Mouse (Mus musculus) midbrain, embryonic 12.5 days (tissue): Measurements from ENCODE around the gene Rybp. TPM values are rescaled to one million over a fixed set of nuclear protein-coding genes. Genes with fewer than 3 reads are reported as not detected.

Experiments used
- ATAC-seq: fragments of 200-750 bp; cut with Nextera tagmentation; 2 replicates; pipeline ENCODE4 v1.8.0; 2017; ENCODE audit warnings: low read depth, moderate TSS enrichment, moderate library complexity; ENCODE audit not compliant: low FRiP score
- H3K27ac ChIP-seq: fragments of 300-500 bp; sonication (generic); replicated peaks from 2 replicates; pipeline ENCODE4 v1.5.1; 2016; ENCODE audit warnings: mild to moderate bottlenecking
- H3K27me3 ChIP-seq: fragments of 300-500 bp; sonication (generic); 2 replicates; pipeline ENCODE4 v1.6.1; 2016; ENCODE audit warnings: mild to moderate bottlenecking
- H3K36me3 ChIP-seq: fragments of 300-500 bp; sonication (generic); 2 replicates; pipeline ENCODE4 v1.6.1; 2016
- H3K4me1 ChIP-seq: fragments of 300-500 bp; sonication (generic); 2 replicates; pipeline ENCODE4 v1.6.1; 2016
- H3K4me2 ChIP-seq: fragments of 300-500 bp; sonication (generic); replicated peaks from 2 replicates; pipeline ENCODE4 v1.6.1; 2016; ENCODE audit warnings: mild to moderate bottlenecking, moderate library complexity
- H3K4me3 ChIP-seq: fragments of 300-500 bp; sonication (generic); 2 replicates; pipeline ENCODE4 v1.5.1; 2016; ENCODE audit warnings: mild to moderate bottlenecking
- H3K9ac ChIP-seq: fragments of 300-500 bp; sonication (generic); replicated peaks from 2 replicates; pipeline ENCODE4 v1.6.1; 2016; ENCODE audit warnings: mild to moderate bottlenecking, moderate library complexity
- H3K9me3 ChIP-seq: fragments of 300-500 bp; sonication (generic); 2 replicates; pipeline ENCODE4 v1.6.1; 2016; ENCODE audit warnings: mild to moderate bottlenecking
- WGBS: fragments of 180-500 bp; shearing (Covaris S2); methylation state at CpG from one replicate; pipeline ENCODE4 v1.1.7; 2016; 5-methylcytosine and 5-hydroxymethylcytosine counted together
- polyA plus RNA-seq: library from polyadenylated mRNA; unstranded; fragments of >200 nt; fragmentation: Nextera tagmentation; extraction: Ambion mirVana; gene quantifications from 2 replicates; pipeline ENCODE4 v1.2.1, GENCODE M21; 2016

Rybp gene
- polyA plus RNA-seq, 1 experiment from 2014 or later = 19.0 TPM

- WGBS = 53% methylated on average over 1 of the region's 1 CpGs
- ATAC-seq = no peak
- no peaks in the 10 kb centered on the region for H3K36me3 ChIP-seq
- H3K4me2 ChIP-seq = no peak overlapping the region
- no peak overlapping the region for H3K27ac ChIP-seq
- H3K4me1 ChIP-seq = peaks cover 21% of the 10 kb centered on the region
- no peaks in the 10 kb centered on the region for H3K9me3 ChIP-seq
- no peak overlapping the region for H3K4me3 ChIP-seq
- H3K27me3 ChIP-seq = peaks cover 60% of the 10 kb centered on the region
- H3K9ac ChIP-seq = no peak overlapping the region
Measured at GRCm38 (mm10) chr6:100202091-100202490, 85.2 kb downstream of the Rybp start.

GRCm38 (mm10) chr6:100197102-100197501 lies 90.2 kb downstream of the Rybp start:
- no peak for ATAC-seq
- 79% methylated on average over 5 of the region's 5 CpGs for WGBS
- Histone ChIP-seq H3K9me3 (no peaks in the 10 kb centered on the region), H3K36me3 (no peaks in the 10 kb centered on the region), H3K4me1 (peaks cover 11% of the 10 kb centered on the region), H3K27me3 (peaks cover 45% of the 10 kb centered on the region; the same call in 1 of the 2 replicates), H3K4me3 (no peak overlapping the region), H3K9ac (no peak overlapping the region), H3K4me2 (no peak overlapping the region), H3K27ac (no peak overlapping the region)

DNA sequence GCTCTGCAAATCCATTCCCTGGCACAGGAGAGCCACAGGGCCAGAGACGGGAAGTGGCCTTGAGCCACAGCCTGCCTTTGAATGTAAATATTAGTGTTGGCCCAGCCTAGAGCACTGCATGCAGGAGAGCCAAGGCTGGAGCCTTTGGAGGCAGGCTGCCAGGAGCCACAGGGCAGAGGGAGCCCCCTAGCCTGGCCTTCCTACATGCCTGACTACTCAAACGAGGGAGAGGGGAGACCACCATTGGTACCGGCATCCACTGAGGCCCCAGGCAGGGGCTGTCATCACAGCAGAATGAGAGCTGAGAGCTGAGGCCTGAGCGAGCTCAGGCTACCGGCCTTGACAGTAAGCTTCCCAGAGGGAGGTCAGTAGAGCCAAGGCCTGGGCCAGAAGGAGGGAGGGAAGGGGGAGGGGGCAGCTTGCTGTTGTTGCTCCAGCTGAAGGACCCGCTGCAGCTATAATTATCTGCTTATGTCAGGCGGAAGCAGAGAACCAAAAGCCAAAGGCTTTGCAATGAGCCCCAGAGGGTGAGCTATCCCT lies 91.3 kb downstream of the Rybp start:
- Histone ChIP-seq H3K9me3 (no peaks in the 10 kb centered on the region), H3K27me3 (peaks cover 38% of the 10 kb centered on the region; the same call in 1 of the 2 replicates), H3K36me3 (no peaks in the 10 kb centered on the region), H3K4me3 (no peak overlapping the region), H3K9ac (no peak overlapping the region), H3K27ac (peak overlapping the region; percentile 52), H3K4me2 (no peak overlapping the region), H3K4me1 (peaks cover 11% of the 10 kb centered on the region)
- ATAC-seq = peak; percentile 53; the same call in 1 of the 2 replicates
- WGBS = 7% methylated on average over 7 of the region's 7 CpGs

DNA sequence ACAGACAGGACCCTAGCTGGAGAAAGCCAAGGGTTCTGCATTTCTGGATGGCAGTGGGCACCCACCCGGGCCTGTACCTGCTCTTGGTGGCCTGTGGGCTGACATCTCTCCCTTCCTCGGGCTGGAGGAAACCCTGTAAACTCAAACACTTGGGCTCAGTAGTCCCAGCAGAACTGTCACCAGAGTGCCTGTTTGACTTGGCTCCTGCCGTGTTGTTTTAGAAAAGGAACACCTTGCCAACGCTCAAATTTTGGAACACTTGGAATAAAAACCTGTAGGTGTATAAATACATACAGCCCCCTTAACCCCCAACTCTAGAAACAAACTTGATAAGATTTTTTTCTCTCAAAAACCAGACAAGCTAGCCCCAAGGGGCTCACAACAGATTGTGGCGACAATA lies 92.2 kb downstream of the Rybp start:
- Histone ChIP-seq H3K4me3 (no peak overlapping the region), H3K9ac (no peak overlapping the region), H3K4me2 (no peak overlapping the region), H3K9me3 (no peaks in the 10 kb centered on the region), H3K4me1 (peaks cover 11% of the 10 kb centered on the region), H3K27me3 (peaks cover 33% of the 10 kb centered on the region; the same call in 1 of the 2 replicates), H3K36me3 (no peaks in the 10 kb centered on the region), H3K27ac (no peak overlapping the region)
- no peak for ATAC-seq
- 66% methylated on average over 5 of the region's 5 CpGs for WGBS

GRCm38 (mm10) chr6:100193760-100194159 lies 93.5 kb downstream of the Rybp start:
- Histone ChIP-seq H3K27ac (no peak overlapping the region), H3K36me3 (no peaks in the 10 kb centered on the region), H3K4me1 (peaks cover 14% of the 10 kb centered on the region), H3K4me3 (no peak overlapping the region), H3K9me3 (no peaks in the 10 kb centered on the region), H3K4me2 (no peak overlapping the region), H3K9ac (no peak overlapping the region), H3K27me3 (peaks cover 38% of the 10 kb centered on the region; the same call in 1 of the 2 replicates)
- WGBS = 85% methylated on average over 7 of the region's 7 CpGs
- no peak for ATAC-seq

- 54% methylated on average over 4 of the region's 4 CpGs for WGBS
- H3K9ac ChIP-seq = no peak overlapping the region
- no peak overlapping the region for H3K4me3 ChIP-seq
- no peaks in the 10 kb centered on the region for H3K9me3 ChIP-seq
- H3K27ac ChIP-seq = no peak overlapping the region
- no peak for ATAC-seq
- H3K4me1 ChIP-seq = peaks cover 14% of the 10 kb centered on the region
- peaks cover 41% of the 10 kb centered on the region; the same call in 1 of the 2 replicates for H3K27me3 ChIP-seq
- H3K36me3 ChIP-seq = no peaks in the 10 kb centered on the region
- no peak overlapping the region for H3K4me2 ChIP-seq
Measured at GRCm38 (mm10) chr6:100192691-100193229, 94.5 kb downstream of the Rybp start.

GRCm38 (mm10) chr6:100190803-100191559 lies 96.3 kb downstream of the Rybp start:
- Histone ChIP-seq H3K27ac (no peak overlapping the region), H3K4me1 (peaks cover 9% of the 10 kb centered on the region), H3K27me3 (peaks cover 57% of the 10 kb centered on the region; the same call in 1 of the 2 replicates), H3K4me2 (no peak overlapping the region), H3K4me3 (no peak overlapping the region), H3K36me3 (no peaks in the 10 kb centered on the region), H3K9ac (no peak overlapping the region), H3K9me3 (no peaks in the 10 kb centered on the region)
- no peak for ATAC-seq
- 80% methylated on average over 15 of the region's 15 CpGs for WGBS

GRCm38 (mm10) chr6:100190310-100190709 lies 97.0 kb downstream of the Rybp start:
- no peaks in the 10 kb centered on the region for H3K36me3 ChIP-seq
- 88% methylated on average over 10 of the region's 10 CpGs for WGBS
- ATAC-seq = no peak
- peaks cover 54% of the 10 kb centered on the region; the same call in 1 of the 2 replicates for H3K27me3 ChIP-seq
- no peak overlapping the region for H3K9ac ChIP-seq
- no peak overlapping the region for H3K4me3 ChIP-seq
- H3K4me1 ChIP-seq = peaks cover 11% of the 10 kb centered on the region
- H3K27ac ChIP-seq = no peak overlapping the region
- H3K9me3 ChIP-seq = no peaks in the 10 kb centered on the region
- H3K4me2 ChIP-seq = no peak overlapping the region

GRCm38 (mm10) chr6:100188883-100189743 lies 98.2 kb downstream of the Rybp start:
- Histone ChIP-seq H3K36me3 (no peaks in the 10 kb centered on the region), H3K4me3 (no peak overlapping the region), H3K27ac (no peak overlapping the region), H3K9me3 (no peaks in the 10 kb centered on the region), H3K4me2 (no peak overlapping the region), H3K27me3 (peaks cover 47% of the 10 kb centered on the region), H3K4me1 (peaks cover 11% of the 10 kb centered on the region), H3K9ac (no peak overlapping the region)
- 46% methylated on average over 7 of the region's 7 CpGs for WGBS
- 0 out of 2 replicates have a peak, but pooled peaks have one; percentile 27 for ATAC-seq

DNA sequence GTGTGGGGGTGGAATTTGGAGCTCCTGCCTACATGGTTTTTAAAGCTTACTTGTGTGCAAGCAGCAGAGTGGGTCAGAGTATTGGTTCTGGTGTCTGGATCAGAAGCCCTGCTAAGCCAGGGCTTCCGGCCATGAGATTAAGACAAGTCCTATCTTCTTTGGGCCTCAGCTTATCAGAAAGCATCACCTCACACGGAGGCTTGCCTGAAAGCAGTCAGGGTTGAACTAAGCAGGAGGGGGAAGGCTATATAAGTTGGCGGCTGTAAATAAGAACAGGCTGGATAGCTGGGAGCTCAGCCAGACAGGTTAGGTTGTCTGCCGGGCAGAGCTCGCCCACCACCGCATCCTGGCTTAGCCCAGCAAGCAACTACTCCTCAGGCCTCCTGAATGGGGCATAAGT lies 99.5 kb downstream of the Rybp start:
- Histone ChIP-seq H3K27me3 (peaks cover 48% of the 10 kb centered on the region), H3K9ac (no peak overlapping the region), H3K4me1 (peaks cover 11% of the 10 kb centered on the region), H3K36me3 (no peaks in the 10 kb centered on the region), H3K4me2 (no peak overlapping the region), H3K9me3 (no peaks in the 10 kb centered on the region), H3K27ac (no peak overlapping the region), H3K4me3 (no peak overlapping the region)
- no peak for ATAC-seq
- WGBS = 74% methylated on average over 6 of the region's 6 CpGs

- no peaks in the 10 kb centered on the region for H3K9me3 ChIP-seq
- no peak overlapping the region for H3K9ac ChIP-seq
- H3K36me3 ChIP-seq = no peaks in the 10 kb centered on the region
- no peak overlapping the region for H3K27ac ChIP-seq
- H3K4me2 ChIP-seq = no peak overlapping the region
- no peak for ATAC-seq
- 84% methylated on average over 11 of the region's 11 CpGs for WGBS
- no peak overlapping the region for H3K4me3 ChIP-seq
- peaks cover 52% of the 10 kb centered on the region for H3K27me3 ChIP-seq
- H3K4me1 ChIP-seq = peaks cover 11% of the 10 kb centered on the region
Measured at GRCm38 (mm10) chr6:100186789-100187188, 100.5 kb downstream of the Rybp start.
